Mouse (Mus musculus): ENCODE measurements around the gene Lin28a. TPM values are rescaled to one million over a fixed set of nuclear protein-coding genes. Genes with fewer than 3 reads are reported as not detected.
"Not testable (repeated sequence)": the region's sequence is repeated elsewhere in the genome, so short reads cannot be mapped to it uniquely, and the experiment has no call there.

Gene Lin28a
- polyA plus RNA-seq, 1 experiment from 2014 or later = 18.7 TPM

GRCm38 (mm10) chr4:133991087-133991660 lies 27.5 kb downstream of the Lin28a start:
- H3K4me1 ChIP-seq = no peaks in the 10 kb centered on the region
- no peaks in the 10 kb centered on the region for H3K27me3 ChIP-seq (replicated peaks; ENCODE audit: low read depth, poor library complexity, severe bottlenecking)
- peaks cover 100% of the 10 kb centered on the region for H3K36me3 ChIP-seq (replicated peaks)
- no peak overlapping the region for H3K4me3 ChIP-seq
- no peaks in the 10 kb centered on the region for H3K9me3 ChIP-seq
- H3K27ac ChIP-seq (replicated peaks) = no peak overlapping the region
- 89% methylated on average over 13 of the region's 13 CpGs for WGBS
- no peak for DNase-seq (ENCODE audit: low spot score)

DNA sequence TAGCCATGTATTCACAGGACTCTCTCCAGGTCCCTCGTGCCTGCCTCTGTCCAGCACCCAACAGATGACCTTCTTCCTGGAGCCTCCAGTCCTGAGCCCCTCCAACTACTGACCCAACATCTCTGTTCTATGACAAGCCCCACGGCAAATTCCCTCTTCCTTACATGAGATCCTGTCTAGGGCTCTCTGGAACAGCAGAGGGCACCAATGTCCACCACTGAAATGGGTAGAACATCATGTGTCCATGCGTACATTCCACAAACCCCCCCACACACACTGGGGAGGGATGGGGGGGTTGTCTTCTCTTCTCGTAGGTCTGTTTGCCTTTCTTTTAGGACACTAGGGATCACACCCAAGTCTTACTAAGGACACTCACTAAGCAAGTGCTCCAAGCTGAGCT lies 28.6 kb downstream of the Lin28a start:
- Histone ChIP-seq H3K27me3 (replicated peaks; ENCODE audit: low read depth, poor library complexity, severe bottlenecking) (no peaks in the 10 kb centered on the region), H3K4me3 (no peak overlapping the region), H3K27ac (replicated peaks) (no peak overlapping the region), H3K36me3 (replicated peaks) (peaks cover 98% of the 10 kb centered on the region), H3K9me3 (no peaks in the 10 kb centered on the region), H3K4me1 (no peaks in the 10 kb centered on the region)
- WGBS = 68% methylated on average over 4 of the region's 4 CpGs
- DNase-seq (ENCODE audit: low spot score) = no peak

- not testable (repeated sequence) for H3K27me3 ChIP-seq (replicated peaks; ENCODE audit: low read depth, poor library complexity, severe bottlenecking); H3K9me3 ChIP-seq; H3K4me1 ChIP-seq; H3K27ac ChIP-seq (replicated peaks); H3K4me3 ChIP-seq; DNase-seq (ENCODE audit: low spot score)
- peaks cover 87% of the 10 kb centered on the region for H3K36me3 ChIP-seq (replicated peaks)
- 91% methylated on average over 8 of the region's 8 CpGs for WGBS
These were observed 30.4 kb downstream of the Lin28a start for GRCm38 (mm10) chr4:133988289-133988688.

DNA sequence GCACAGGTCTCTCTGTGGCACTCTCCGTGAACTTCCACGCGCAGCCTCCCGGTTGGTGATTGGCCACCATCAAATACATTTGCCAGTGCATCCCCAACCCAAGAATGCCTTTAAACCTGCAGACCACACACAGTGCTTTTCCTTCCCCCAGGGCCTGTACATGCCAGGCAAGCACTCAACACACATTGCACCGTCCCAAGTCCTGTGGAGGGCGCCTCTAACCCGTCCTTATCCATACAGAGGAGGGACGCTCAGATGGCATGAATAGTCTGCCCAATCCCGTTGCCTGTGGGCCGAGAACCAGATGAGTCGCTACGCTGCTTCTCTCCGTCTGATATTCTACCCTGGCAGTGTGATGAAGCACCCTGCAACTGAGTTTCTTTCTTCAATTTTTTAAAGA lies 35.7 kb downstream of the Lin28a start:
- 82% methylated on average over 13 of the region's 13 CpGs for WGBS
- DNase-seq (ENCODE audit: low spot score) = no peak
- Histone ChIP-seq H3K27ac (replicated peaks) (no peak overlapping the region), H3K4me3 (no peak overlapping the region), H3K36me3 (replicated peaks) (peaks cover 87% of the 10 kb centered on the region), H3K9me3 (no peaks in the 10 kb centered on the region), H3K27me3 (replicated peaks; ENCODE audit: low read depth, poor library complexity, severe bottlenecking) (no peaks in the 10 kb centered on the region), H3K4me1 (no peaks in the 10 kb centered on the region)

GRCm38 (mm10) chr4:133980496-133980895 lies 38.1 kb downstream of the Lin28a start:
- WGBS = 88% methylated on average over 5 of the region's 5 CpGs
- H3K4me1 ChIP-seq = no peaks in the 10 kb centered on the region
- no peaks in the 10 kb centered on the region for H3K27me3 ChIP-seq (replicated peaks; ENCODE audit: low read depth, poor library complexity, severe bottlenecking)
- H3K9me3 ChIP-seq = no peaks in the 10 kb centered on the region
- H3K27ac ChIP-seq (replicated peaks) = no peak overlapping the region
- DNase-seq (ENCODE audit: low spot score) = no peak
- peaks cover 87% of the 10 kb centered on the region for H3K36me3 ChIP-seq (replicated peaks)
- no peak overlapping the region for H3K4me3 ChIP-seq

- no peak for DNase-seq (ENCODE audit: low spot score)
- Histone ChIP-seq H3K36me3 (replicated peaks) (peaks cover 96% of the 10 kb centered on the region), H3K4me3 (no peak overlapping the region), H3K27me3 (replicated peaks; ENCODE audit: low read depth, poor library complexity, severe bottlenecking) (no peaks in the 10 kb centered on the region), H3K27ac (replicated peaks) (no peak overlapping the region), H3K9me3 (no peaks in the 10 kb centered on the region), H3K4me1 (no peaks in the 10 kb centered on the region)
- 93% methylated on average over 10 of the region's 10 CpGs for WGBS
These were observed 40.5 kb downstream of the Lin28a start for GRCm38 (mm10) chr4:133978021-133978711.

DNA sequence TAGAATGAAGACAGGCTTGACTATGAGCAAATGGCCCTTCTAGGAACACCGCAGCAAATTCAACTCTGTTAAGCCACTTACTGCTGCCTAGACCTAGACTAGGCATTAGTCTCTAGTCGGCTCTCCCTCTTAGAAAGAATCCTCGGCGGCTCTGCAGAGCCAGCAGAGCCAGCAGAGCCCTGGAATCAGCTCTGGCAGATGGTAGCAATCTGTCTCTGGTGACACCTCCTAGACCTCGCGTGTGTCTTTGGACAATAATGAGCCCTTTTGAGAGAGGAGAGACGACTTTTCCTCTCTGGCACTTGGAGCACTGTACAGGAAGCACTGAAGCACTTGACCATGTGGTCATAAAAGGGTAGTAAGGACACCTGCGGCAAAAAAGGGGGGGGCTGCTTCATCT lies 46.9 kb downstream of the Lin28a start:
- Histone ChIP-seq H3K4me1 (peaks cover 32% of the 10 kb centered on the region), H3K27me3 (replicated peaks; ENCODE audit: low read depth, poor library complexity, severe bottlenecking) (no peaks in the 10 kb centered on the region), H3K9me3 (no peaks in the 10 kb centered on the region), H3K36me3 (replicated peaks) (peaks cover 71% of the 10 kb centered on the region), H3K4me3 (no peak overlapping the region), H3K27ac (replicated peaks) (no peak overlapping the region)
- 66% methylated on average over 8 of the region's 8 CpGs for WGBS
- no peak for DNase-seq (ENCODE audit: low spot score)

GRCm38 (mm10) chr4:133970876-133971275 lies 47.8 kb downstream of the Lin28a start:
- H3K27me3 ChIP-seq (replicated peaks; ENCODE audit: low read depth, poor library complexity, severe bottlenecking) = no peaks in the 10 kb centered on the region
- WGBS = 85% methylated on average over 13 of the region's 13 CpGs
- no peak for DNase-seq (ENCODE audit: low spot score)
- H3K4me1 ChIP-seq = peaks cover 40% of the 10 kb centered on the region
- H3K27ac ChIP-seq (replicated peaks) = peak overlapping the region; percentile 30
- 0 out of 2 replicates have a peak overlapping the region, but pooled peaks have one; percentile 1 for H3K4me3 ChIP-seq
- peaks cover 71% of the 10 kb centered on the region for H3K36me3 ChIP-seq (replicated peaks)
- no peaks in the 10 kb centered on the region for H3K9me3 ChIP-seq

DNA sequence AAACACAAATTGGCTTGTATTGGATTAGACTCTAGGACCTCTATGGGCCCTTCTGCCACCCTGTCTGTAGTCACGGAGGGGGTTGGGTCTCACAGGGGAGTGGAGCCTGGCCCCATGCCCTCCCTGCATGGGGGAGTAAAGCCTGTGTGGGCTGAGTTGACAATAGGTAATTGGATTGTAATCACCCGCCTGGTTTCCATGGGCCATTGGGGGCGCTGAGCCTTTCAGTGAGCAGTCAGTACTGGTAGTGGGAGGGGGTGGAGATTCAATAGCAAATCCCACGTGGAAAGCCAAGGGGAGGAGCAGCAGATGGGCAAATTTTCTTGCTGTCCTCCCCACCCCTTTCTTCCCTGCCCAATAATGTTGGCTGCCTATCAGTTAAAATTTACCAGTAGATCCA lies 48.4 kb downstream of the Lin28a start:
- H3K9me3 ChIP-seq = no peaks in the 10 kb centered on the region
- H3K27me3 ChIP-seq (replicated peaks; ENCODE audit: low read depth, poor library complexity, severe bottlenecking) = no peaks in the 10 kb centered on the region
- H3K36me3 ChIP-seq (replicated peaks) = peaks cover 70% of the 10 kb centered on the region
- peak overlapping the region; percentile 100 for H3K27ac ChIP-seq (replicated peaks)
- DNase-seq (ENCODE audit: low spot score) = no peak
- 0 out of 2 replicates have a peak overlapping the region, but pooled peaks have one; percentile 1 for H3K4me3 ChIP-seq
- 32% methylated on average over 4 of the region's 4 CpGs for WGBS
- H3K4me1 ChIP-seq = peaks cover 44% of the 10 kb centered on the region

GRCm38 (mm10) chr4:133969114-133969770 lies 49.4 kb downstream of the Lin28a start:
- H3K27ac ChIP-seq (replicated peaks) = peak overlapping the region; percentile 100
- DNase-seq (ENCODE audit: low spot score) = no peak
- H3K4me3 ChIP-seq = peak overlapping the region; percentile 89
- WGBS = 64% methylated on average over 8 of the region's 8 CpGs
- H3K9me3 ChIP-seq = no peaks in the 10 kb centered on the region
- H3K36me3 ChIP-seq (replicated peaks) = peaks cover 65% of the 10 kb centered on the region
- H3K27me3 ChIP-seq (replicated peaks; ENCODE audit: low read depth, poor library complexity, severe bottlenecking) = no peaks in the 10 kb centered on the region
- peaks cover 44% of the 10 kb centered on the region for H3K4me1 ChIP-seq

DNA sequence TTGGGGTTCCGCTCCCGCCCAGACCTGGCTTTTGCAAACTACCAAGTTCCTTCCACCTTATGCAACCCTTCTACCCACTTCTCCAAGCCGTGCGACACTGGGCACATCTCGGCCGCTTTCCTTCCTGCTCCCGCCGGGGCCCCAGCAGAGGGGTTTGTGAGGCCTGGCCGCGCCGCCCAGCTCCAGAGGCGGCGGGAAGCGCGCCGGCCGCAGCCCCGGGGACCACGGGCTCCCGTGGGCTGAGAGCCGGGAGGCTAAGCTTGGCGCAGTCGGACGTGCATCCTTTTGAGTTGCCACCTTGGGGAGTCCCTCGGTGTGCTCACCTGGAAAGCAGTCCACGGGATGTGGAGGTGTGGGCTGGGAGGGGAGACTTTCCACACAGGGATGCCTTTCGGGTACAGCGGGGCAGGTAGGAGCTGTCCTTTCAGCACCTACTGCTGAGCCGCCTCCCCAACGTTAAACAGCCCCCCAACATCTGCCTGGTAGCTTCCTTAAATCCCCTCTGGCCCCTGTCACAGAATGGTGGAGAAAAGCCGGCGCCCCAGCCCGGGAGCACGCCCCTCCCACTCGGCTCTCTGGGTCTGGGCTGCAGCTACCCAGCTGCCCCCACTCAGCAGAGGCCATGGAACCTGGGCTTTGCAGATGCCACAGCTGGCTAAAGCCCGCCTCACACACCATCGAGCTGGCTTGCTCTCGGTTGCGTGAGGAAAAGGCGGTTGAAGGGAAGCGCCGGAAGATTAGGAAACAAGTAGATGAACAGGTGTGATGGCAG lies 50.3 kb downstream of the Lin28a start, which contains the start of gene Hmgn2:
Hmgn2 (minus strand) TSS at position 501 of the 772 bp plus-strand sequence.
- no peaks in the 10 kb centered on the region for H3K27me3 ChIP-seq (replicated peaks; ENCODE audit: low read depth, poor library complexity, severe bottlenecking)
- H3K9me3 ChIP-seq = no peaks in the 10 kb centered on the region
- peaks cover 44% of the 10 kb centered on the region for H3K4me1 ChIP-seq
- under 1% methylated on average over 42 of the region's 42 CpGs for WGBS
- H3K27ac ChIP-seq (replicated peaks) = peak within 1 kb of the TSS; percentile 100
- H3K36me3 ChIP-seq (replicated peaks) = peaks cover 69% of the 10 kb centered on the region
- DNase-seq (ENCODE audit: low spot score) = peak; percentile 82
- H3K4me3 ChIP-seq = peak within 1 kb of the TSS; percentile 89

GRCm38 (mm10) chr4:133967866-133968149 lies 50.8 kb downstream of the Lin28a start:
- peaks cover 44% of the 10 kb centered on the region for H3K4me1 ChIP-seq
- 1% methylated on average over 29 of the region's 29 CpGs for WGBS
- peak; percentile 98 for DNase-seq (ENCODE audit: low spot score)
- H3K36me3 ChIP-seq (replicated peaks) = peaks cover 69% of the 10 kb centered on the region
- peak overlapping the region; percentile 100 for H3K27ac ChIP-seq (replicated peaks)
- H3K4me3 ChIP-seq = peak overlapping the region; percentile 89
- H3K9me3 ChIP-seq = no peaks in the 10 kb centered on the region
- no peaks in the 10 kb centered on the region for H3K27me3 ChIP-seq (replicated peaks; ENCODE audit: low read depth, poor library complexity, severe bottlenecking)

Measured in embryonic facial prominence, embryonic 10.5 days (tissue).